Mouse (Mus musculus): ENCODE measurements around the gene Pdcd2l. TPM values are rescaled to one million over a fixed set of nuclear protein-coding genes. Genes with fewer than 3 reads are reported as not detected.
"Not testable (repeated sequence)": the region's sequence is repeated elsewhere in the genome, so short reads cannot be mapped to it uniquely, and the experiment has no call there.

Gene Pdcd2l
- polyA plus RNA-seq, 1 experiment: 20.2 TPM

DNA sequence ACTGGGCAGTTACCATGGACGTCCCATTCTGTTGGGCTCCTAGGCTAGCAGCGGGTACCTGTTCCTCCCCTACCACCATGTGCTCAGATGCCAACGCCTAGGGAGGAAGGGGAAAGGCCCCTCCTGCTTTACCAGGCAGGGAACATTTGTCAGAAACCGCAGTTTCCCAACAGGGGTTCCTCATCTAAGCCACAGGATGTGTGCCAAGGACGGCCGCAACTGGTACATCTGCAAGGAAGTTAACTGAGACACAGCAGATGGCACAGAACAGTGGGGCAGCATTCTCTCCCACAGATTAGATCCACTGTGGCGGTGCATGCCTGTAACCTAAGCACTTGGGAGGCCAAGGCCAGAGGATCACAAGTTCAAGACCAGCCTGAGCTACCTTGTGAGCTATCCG is 18.2 kb upstream of the Pdcd2l start:
- Histone ChIP-seq H3K27ac (ENCODE audit: insufficient read depth, low read length) (no peak overlapping the region), H3K36me3 (ENCODE audit: control insufficient read depth, insufficient read depth, low read length) (peaks cover 47% of the 10 kb centered on the region), H3K27me3 (ENCODE audit: control insufficient read depth, insufficient read depth, low read length) (no peaks in the 10 kb centered on the region), H3K4me1 (ENCODE audit: control insufficient read depth, insufficient read depth, insufficient read length) (no peaks in the 10 kb centered on the region), H3K4me3 (ENCODE audit: extremely low read depth, insufficient read depth, insufficient read length) (no peak overlapping the region)
- no peak for DNase-seq (ENCODE audit: low read depth in 1 of 2, low spot score in 2 of 2)
- TF ChIP-seq POLR2A (IDR thresholded peaks at IDR 0.05; ENCODE audit: low read depth, low read length): no peak
- TF ChIP-seq CTCF (IDR thresholded peaks at IDR 0.05; ENCODE audit: extremely low read depth, insufficient read depth, insufficient read length, insufficient replicate concordance): no peak
- 64% methylated on average over 8 of the region's 8 CpGs for WGBS

DNA sequence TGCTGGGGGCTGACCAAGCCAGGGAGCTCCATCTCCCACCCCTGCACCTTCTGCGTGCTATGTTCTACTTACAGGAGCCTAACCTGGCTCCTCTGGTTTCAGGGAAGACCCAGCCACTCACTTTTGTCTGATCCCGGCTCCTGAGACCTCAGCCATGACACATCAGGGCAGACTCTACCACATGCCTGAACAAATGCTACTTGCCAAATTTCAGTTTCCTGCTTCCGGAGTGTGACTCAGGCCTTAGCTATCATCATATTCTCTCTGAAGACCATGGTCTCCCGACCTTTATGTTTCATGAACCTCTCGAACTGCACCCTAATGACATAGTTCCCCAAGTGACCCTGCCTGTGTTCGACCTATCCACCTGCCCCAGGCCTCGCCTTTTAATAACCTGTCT is 16.8 kb upstream of the Pdcd2l start:
- no peak for TF ChIP-seq CTCF (IDR thresholded peaks at IDR 0.05; ENCODE audit: extremely low read depth, insufficient read depth, insufficient read length, insufficient replicate concordance)
- no peak for TF ChIP-seq POLR2A (IDR thresholded peaks at IDR 0.05; ENCODE audit: low read depth, low read length)
- WGBS: 89% methylated on average over 7 of the region's 7 CpGs
- no peaks in the 10 kb centered on the region for H3K4me1 ChIP-seq (ENCODE audit: control insufficient read depth, insufficient read depth, insufficient read length)
- H3K36me3 ChIP-seq (ENCODE audit: control insufficient read depth, insufficient read depth, low read length): peaks cover 48% of the 10 kb centered on the region
- DNase-seq (ENCODE audit: low read depth in 1 of 2, low spot score in 2 of 2): no peak
- H3K4me3 ChIP-seq (ENCODE audit: extremely low read depth, insufficient read depth, insufficient read length): no peak overlapping the region
- no peaks in the 10 kb centered on the region for H3K27me3 ChIP-seq (ENCODE audit: control insufficient read depth, insufficient read depth, low read length)
- no peak overlapping the region for H3K27ac ChIP-seq (ENCODE audit: insufficient read depth, low read length)

DNA sequence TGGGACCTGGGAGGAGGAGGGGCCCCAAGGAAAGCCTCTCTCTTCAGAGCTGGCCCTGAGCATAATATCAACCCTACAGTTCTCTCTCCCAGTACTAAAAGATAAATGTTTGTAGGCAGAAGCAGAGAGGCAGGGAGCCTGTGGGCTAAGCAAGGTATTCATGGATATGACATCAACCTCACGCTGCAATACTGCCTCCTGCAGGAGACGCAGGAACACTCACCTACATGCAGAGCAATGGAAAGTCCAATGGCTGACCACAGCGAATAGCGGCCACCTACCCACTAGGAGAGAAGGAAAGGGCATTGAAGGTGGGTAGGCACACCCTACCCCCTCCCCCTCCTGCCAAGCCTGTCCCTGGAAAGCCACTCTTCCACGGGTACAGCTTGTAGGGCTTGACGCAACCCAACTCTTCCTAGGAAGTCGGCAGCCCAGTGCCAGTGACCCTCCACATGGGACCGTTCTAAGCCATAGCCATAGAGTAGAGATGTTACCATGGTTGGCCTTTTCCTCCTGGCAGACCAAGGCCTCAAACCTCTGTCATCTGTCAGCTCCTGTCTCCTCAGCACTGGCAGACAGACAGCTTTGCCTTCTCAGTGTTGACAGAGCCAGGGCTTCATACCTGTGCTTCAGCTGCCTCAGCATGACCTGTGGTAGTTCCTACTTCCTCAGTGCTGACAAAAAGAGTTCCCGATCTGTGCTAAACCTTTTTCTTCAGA is 11.7 kb upstream of the Pdcd2l start:
- Histone ChIP-seq H3K27me3 (ENCODE audit: control insufficient read depth, insufficient read depth, low read length) (no peaks in the 10 kb centered on the region), H3K4me1 (ENCODE audit: control insufficient read depth, insufficient read depth, insufficient read length) (no peaks in the 10 kb centered on the region), H3K4me3 (ENCODE audit: extremely low read depth, insufficient read depth, insufficient read length) (no peak overlapping the region), H3K27ac (ENCODE audit: insufficient read depth, low read length) (no peak overlapping the region), H3K36me3 (ENCODE audit: control insufficient read depth, insufficient read depth, low read length) (peaks cover 62% of the 10 kb centered on the region)
- no peak for DNase-seq (ENCODE audit: low read depth in 1 of 2, low spot score in 2 of 2)
- no peak for TF ChIP-seq CTCF (IDR thresholded peaks at IDR 0.05; ENCODE audit: extremely low read depth, insufficient read depth, insufficient read length, insufficient replicate concordance)
- no peak for TF ChIP-seq POLR2A (IDR thresholded peaks at IDR 0.05; ENCODE audit: low read depth, low read length)
- WGBS: 95% methylated on average over 9 of the region's 9 CpGs

DNA sequence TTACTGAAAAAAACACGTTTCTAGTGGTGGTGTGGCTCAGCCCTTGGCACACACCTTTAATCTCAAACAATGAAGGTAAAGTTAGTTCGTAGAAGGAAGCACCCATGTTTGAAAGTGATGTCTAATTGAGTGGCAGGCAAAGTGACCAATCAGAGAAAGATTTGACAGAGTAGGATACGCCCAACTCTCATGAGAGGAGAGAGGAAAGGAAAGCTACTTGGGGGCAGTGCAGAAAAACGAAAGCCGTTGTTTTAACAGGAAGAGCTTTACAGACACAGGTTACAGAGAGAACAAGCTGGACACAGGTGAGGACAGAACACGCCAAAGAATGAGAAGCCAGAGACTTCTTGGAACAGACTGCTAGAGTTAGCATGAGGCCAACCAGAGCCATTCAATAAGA is 9.9 kb upstream of the Pdcd2l start:
- no peak for DNase-seq (ENCODE audit: low read depth in 1 of 2, low spot score in 2 of 2)
- Histone ChIP-seq H3K27me3 (ENCODE audit: control insufficient read depth, insufficient read depth, low read length) (no peaks in the 10 kb centered on the region), H3K4me1 (ENCODE audit: control insufficient read depth, insufficient read depth, insufficient read length) (no peaks in the 10 kb centered on the region), H3K27ac (ENCODE audit: insufficient read depth, low read length) (no peak overlapping the region), H3K4me3 (ENCODE audit: extremely low read depth, insufficient read depth, insufficient read length) (no peak overlapping the region), H3K36me3 (ENCODE audit: control insufficient read depth, insufficient read depth, low read length) (peaks cover 64% of the 10 kb centered on the region)
- TF ChIP-seq CTCF (IDR thresholded peaks at IDR 0.05; ENCODE audit: extremely low read depth, insufficient read depth, insufficient read length, insufficient replicate concordance) (no peak), POLR2A (IDR thresholded peaks at IDR 0.05; ENCODE audit: low read depth, low read length) (no peak)
- WGBS: 91% methylated on average over 6 of the region's 6 CpGs

DNA sequence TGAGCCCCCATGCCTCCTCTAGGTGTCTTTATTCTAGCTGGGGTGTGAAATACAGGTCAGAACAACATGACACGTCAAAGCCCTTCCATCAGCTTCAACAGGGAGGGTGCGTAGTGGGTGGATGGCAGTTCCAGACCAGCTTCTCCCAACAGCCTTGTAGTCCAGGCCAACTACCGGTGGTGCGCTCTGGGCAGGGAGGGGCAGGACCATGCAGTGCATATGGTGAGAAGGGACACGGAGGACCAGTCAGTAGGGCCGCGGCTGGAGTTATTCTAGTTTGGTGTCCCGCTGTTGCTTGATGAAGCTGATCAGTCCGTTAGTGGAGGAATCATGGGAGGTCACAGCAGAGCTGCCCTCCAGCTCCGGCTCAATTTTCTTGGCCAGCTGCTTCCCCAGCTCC is 5.7 kb upstream of the Pdcd2l start:
- WGBS: 93% methylated on average over 10 of the region's 10 CpGs
- H3K36me3 ChIP-seq (ENCODE audit: control insufficient read depth, insufficient read depth, low read length): peaks cover 40% of the 10 kb centered on the region
- H3K4me3 ChIP-seq (ENCODE audit: extremely low read depth, insufficient read depth, insufficient read length); H3K27ac ChIP-seq (ENCODE audit: insufficient read depth, low read length); H3K4me1 ChIP-seq (ENCODE audit: control insufficient read depth, insufficient read depth, insufficient read length); H3K27me3 ChIP-seq (ENCODE audit: control insufficient read depth, insufficient read depth, low read length); DNase-seq (ENCODE audit: low read depth in 1 of 2, low spot score in 2 of 2): not testable (repeated sequence)

DNA sequence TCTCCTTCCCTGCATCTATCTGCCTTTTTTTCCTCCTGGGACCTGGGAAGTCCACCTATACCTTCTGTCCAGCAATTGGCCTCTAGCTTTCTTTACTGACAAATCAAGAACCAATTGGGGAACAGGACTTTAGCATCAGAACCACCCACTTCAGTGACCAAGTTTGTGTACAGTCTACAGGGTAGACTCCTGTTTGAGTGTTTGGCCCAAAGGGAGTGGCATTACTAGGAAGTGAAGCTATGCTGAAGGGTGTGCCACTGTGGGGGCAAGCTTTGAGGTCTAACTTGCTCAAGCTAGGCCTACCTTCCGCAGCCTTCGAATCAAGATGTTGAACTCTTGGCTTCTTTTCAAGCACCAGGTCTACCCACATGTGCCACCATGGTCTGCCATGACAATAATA is 4.4 kb upstream of the Pdcd2l start:
- H3K27me3 ChIP-seq (ENCODE audit: control insufficient read depth, insufficient read depth, low read length): no peaks in the 10 kb centered on the region
- TF ChIP-seq POLR2A (IDR thresholded peaks at IDR 0.05; ENCODE audit: low read depth, low read length) (no peak), CTCF (IDR thresholded peaks at IDR 0.05; ENCODE audit: extremely low read depth, insufficient read depth, insufficient read length, insufficient replicate concordance) (no peak)

DNA sequence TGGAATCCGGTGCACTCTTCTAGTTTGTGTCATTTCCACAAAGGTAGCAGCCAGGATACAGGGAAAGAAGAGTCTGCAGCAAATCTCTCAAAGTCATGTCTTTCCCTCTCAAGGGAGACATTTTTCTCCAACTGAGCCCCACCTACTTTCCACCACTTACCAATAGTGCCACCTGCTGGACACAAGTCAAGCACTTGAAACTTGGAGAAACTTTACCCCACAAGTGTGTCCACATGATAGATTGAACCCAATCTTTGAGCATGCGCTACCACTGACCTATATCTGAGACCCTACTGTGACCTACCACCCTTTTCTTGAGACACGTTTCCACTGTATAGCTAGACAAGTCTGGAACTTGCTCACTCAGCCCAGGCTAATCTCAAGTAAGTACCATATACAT is 1.9 kb upstream of the Pdcd2l start:
- Histone ChIP-seq H3K4me1 (ENCODE audit: control insufficient read depth, insufficient read depth, insufficient read length) (no peaks in the 10 kb centered on the region), H3K27me3 (ENCODE audit: control insufficient read depth, insufficient read depth, low read length) (no peaks in the 10 kb centered on the region), H3K4me3 (ENCODE audit: extremely low read depth, insufficient read depth, insufficient read length) (no peak overlapping the region), H3K36me3 (ENCODE audit: control insufficient read depth, insufficient read depth, low read length) (peaks cover 14% of the 10 kb centered on the region), H3K27ac (ENCODE audit: insufficient read depth, low read length) (no peak overlapping the region)
- peak; percentile 53 to 61 for DNase-seq (ENCODE audit: low read depth in 1 of 2, low spot score in 2 of 2)
- WGBS: 61% methylated on average over 3 of the region's 3 CpGs
- TF ChIP-seq POLR2A (IDR thresholded peaks at IDR 0.05; ENCODE audit: low read depth, low read length) (no peak), CTCF (IDR thresholded peaks at IDR 0.05; ENCODE audit: extremely low read depth, insufficient read depth, insufficient read length, insufficient replicate concordance) (peak; percentile 38; the same call in 1 of the 2 replicates)

More for the DNA sequence above, 4.4 kb upstream of the Pdcd2l start:
- Histone ChIP-seq H3K4me1 (ENCODE audit: control insufficient read depth, insufficient read depth, insufficient read length) (no peaks in the 10 kb centered on the region), H3K36me3 (ENCODE audit: control insufficient read depth, insufficient read depth, low read length) (peaks cover 32% of the 10 kb centered on the region), H3K27ac (ENCODE audit: insufficient read depth, low read length) (no peak overlapping the region), H3K4me3 (ENCODE audit: extremely low read depth, insufficient read depth, insufficient read length) (no peak overlapping the region)
- DNase-seq (ENCODE audit: low read depth in 1 of 2, low spot score in 2 of 2): no peak
- 98% methylated on average over 2 of the region's 2 CpGs for WGBS

All from spleen, adult 2 months (tissue).